Mouse (Mus musculus): ENCODE measurements around the gene Chd6.

- TF ChIP-seq CTCF (conservative IDR thresholded peaks at IDR 0.05; ENCODE audit: low read length): no peak
- TF ChIP-seq POU5F1 (IDR thresholded peaks at IDR 0.05; ENCODE audit: borderline replicate concordance, low read length): no peak
Observed at GRCm38 (mm10) chr2:161136999-161137398, 28.1 kb upstream of the Chd6 start.
